ENCODE assay signal across 8 mouse cellular contexts in genomic region chr11:93995720-93996305, GRCm38 (mm10). TPM values are rescaled to one million over a fixed set of nuclear protein-coding genes. Genes with fewer than 3 reads are reported as not detected.
DNase-seq lines count a peak whose midpoint lies in the region; ATAC-seq and TF ChIP-seq lines count a peak whose summit lies in the region.

Gene Spag9, plus strand, starts transcription at chr11:93996091.

- peak; percentile 93 for ATAC-seq in forebrain, embryonic 15.5 days (replicated peaks)
- ATAC-seq in neutrophil, adult 5-6 weeks (ENCODE audit: extremely low read depth, insufficient number of reproducible peaks, low FRiP score, poor library complexity, severe bottlenecking) = peak; percentile 74

- intact Hi-C loops in heart, postnatal 25 days (cut with DNase I) = loop anchor here (2.0 to 5.0 kb wide), 2 partner anchors 27 to 39 kb away; partner anchors contain the start of genes Gm20390, Nme1 and Nme2

- under 1% methylated on average over 55 of the region's 70 CpGs for WGBS in forebrain, embryonic 15.5 days
- WGBS in lung, adult 2 months = under 1% methylated on average over 59 of the region's 70 CpGs

- peak; percentile 90 for DNase-seq in ES-E14 (ENCODE audit: low read depth, low spot score)
- peak; percentile 95 for DNase-seq in cerebellum, adult 11-12 months
- peak; percentile 93 for DNase-seq in heart, postnatal 25 days (ENCODE audit: low spot score)
- peak; percentile 89 to 95 for DNase-seq in layer of hippocampus, adult 18-20 months (ENCODE audit: low spot score in 2 of 2)
- peak; percentile 88 for DNase-seq in lung, adult 2 months
- peak; percentile 88 to 91 for DNase-seq in thymus, adult 18-20 months

- no peaks in the 10 kb centered on the region for H3K36me3 ChIP-seq in ES-E14 (ENCODE audit: control insufficient read depth, insufficient read depth, low read length, poor library complexity, severe bottlenecking)
- no peaks in the 10 kb centered on the region for H3K36me3 ChIP-seq in forebrain, embryonic 15.5 days

- peaks cover 0 to 4% of the 10 kb centered on the region in 2 experiments; a peak in 2 of 4 replicates for H3K4me1 ChIP-seq in ES-E14 (ENCODE audit: control insufficient read depth in 2 of 2, insufficient read depth in 2 of 2, low read length in 2 of 2, poor library complexity in 1 of 2)
- peaks cover 39% of the 10 kb centered on the region for H3K4me1 ChIP-seq in forebrain, embryonic 15.5 days
- peaks cover 13% of the 10 kb centered on the region for H3K4me1 ChIP-seq in lung, adult 2 months (ENCODE audit: control insufficient read depth, insufficient read depth, low read length)

- peak within 1 kb of the TSS; percentile 87 for H3K4me2 ChIP-seq in forebrain, embryonic 15.5 days (replicated peaks)

- H3K9me3 ChIP-seq in ES-E14 (ENCODE audit: control insufficient read depth, insufficient read depth, low read depth, low read length) = no peaks in the 10 kb centered on the region
- no peaks in the 10 kb centered on the region for H3K9me3 ChIP-seq in forebrain, embryonic 15.5 days

- H3K27me3 ChIP-seq in forebrain, embryonic 15.5 days = no peaks in the 10 kb centered on the region

- peak; percentile 99 for TF ChIP-seq POLR2A in lung, adult 2 months (IDR thresholded peaks at IDR 0.05; ENCODE audit: borderline replicate concordance, extremely low read depth, low read depth, low read length)

- H3K27ac ChIP-seq in ES-E14 (ENCODE audit: insufficient read depth, low read depth, low read length, poor library complexity, severe bottlenecking) = peak within 1 kb of the TSS; percentile 44
- H3K27ac ChIP-seq in forebrain, embryonic 15.5 days (replicated peaks) = peak within 1 kb of the TSS; percentile 94

- peak within 1 kb of the TSS; percentile 74 for H3K9ac ChIP-seq in ES-E14 (ENCODE audit: insufficient read depth, low read depth, low read length, poor library complexity, severe bottlenecking)
- H3K9ac ChIP-seq in forebrain, embryonic 15.5 days (replicated peaks) = peak within 1 kb of the TSS; percentile 81

- in situ Hi-C loops in ES-E14 (cut with MboI; ENCODE audit: low sequenced_read_pairs in 2 of 2, unreplicated experiment in 2 of 2) = no loop called here

- peak within 1 kb of the TSS; percentile 79 to 98 for H3K4me3 ChIP-seq in ES-E14 (ENCODE audit: insufficient read depth in 1 of 2, low read depth in 1 of 2, low read length in 2 of 2, poor library complexity in 1 of 2, severe bottlenecking in 1 of 2)
- H3K4me3 ChIP-seq in forebrain, embryonic 15.5 days = peak within 1 kb of the TSS; percentile 85
- peak within 1 kb of the TSS; percentile 83 for H3K4me3 ChIP-seq in lung, adult 2 months (replicated peaks; ENCODE audit: extremely low read depth, low read depth, low read length)

- TF ChIP-seq CTCF in lung, adult 2 months (IDR thresholded peaks at IDR 0.05; ENCODE audit: insufficient read depth, low read length) = no peak

TF ChIP-seq in ES-E14, 5 proteins besides CTCF, POLR2A, EP300 and RAD21:
- TF ChIP-seq ZNF384 (IDR thresholded peaks at IDR 0.05; ENCODE audit: low read depth, low read length) = no peak
- TF ChIP-seq HCFC1 (IDR thresholded peaks at IDR 0.05; ENCODE audit: borderline replicate concordance, insufficient read depth, low read length) = peak; percentile 65; the same call in 1 of the 2 replicates
- TF ChIP-seq ZC3H11A (IDR thresholded peaks at IDR 0.05; ENCODE audit: borderline replicate concordance, low read depth, low read length) = no peak

RNA-seq across cellular contexts. Expression of gene Spag9, which starts in this region (rescaled TPM):
- total RNA-seq in ES-E14 (2012; rRNA removed) = 16.5 and 20.9 TPM in 2 replicates
- 90.9 and 96.7 TPM in 2 replicates for polyA plus RNA-seq in forebrain, embryonic 15.5 days (2015; fragmentation: Nextera tagmentation; extraction: Ambion mirVana)
- 100 to 1,000 TPM; 132 to 139 TPM for total RNA-seq in heart, postnatal 25 days (2021)
- 100 to 1,000 TPM; 212 to 219 TPM for total RNA-seq in layer of hippocampus, adult 18-20 months (2021)
- 23.1 and 33.9 TPM in 2 replicates for polyA plus RNA-seq in lung, adult 2 months (2012; rRNA removed)
- 180 and 187 TPM in 2 replicates for total RNA-seq in neutrophil, adult 5-6 weeks (2017)

Comparison
In these comparisons a context has a peak if more than half of its experiments do, and no peak if none do; other contexts are left out.
1. Peak in every context shown above with its lines: DNase-seq, ATAC-seq, H3K4me3 ChIP-seq and H3K27ac ChIP-seq.